In genomic region chr4:133660193-133661155, GRCm38 (mm10) we compare ENCODE assay signal across 8 mouse cellular contexts. TPM values are rescaled to one million over a fixed set of nuclear protein-coding genes. Genes with fewer than 3 reads are reported as not detected.
DNase-seq lines count a peak whose midpoint lies in the region; ATAC-seq lines count a peak whose summit lies in the region.

No protein-coding gene starts in this region.

- ATAC-seq in embryonic facial prominence, embryonic 15.5 days (ENCODE audit: insufficient number of reproducible peaks, low FRiP score, low TSS enrichment, low read depth): peak; percentile 88
- peak; percentile 33 for ATAC-seq in kidney, embryonic 14.5 days (ENCODE audit: low FRiP score, low TSS enrichment)
- ATAC-seq in limb, embryonic 13.5 days (ENCODE audit: low FRiP score, low read depth): peak; percentile 67
- ATAC-seq in midbrain, embryonic 15.5 days (replicated peaks): peak; percentile 83

- peak overlapping the region; percentile 97 for H3K27ac ChIP-seq in embryonic facial prominence, embryonic 15.5 days (replicated peaks)
- H3K27ac ChIP-seq in kidney, embryonic 14.5 days (ENCODE audit: low read depth, low read length): peak overlapping the region; percentile 96
- peak overlapping the region; percentile 92 for H3K27ac ChIP-seq in limb, embryonic 13.5 days
- H3K27ac ChIP-seq in midbrain, embryonic 15.5 days: peak overlapping the region; percentile 72

- peak overlapping the region; percentile 32 for H3K4me3 ChIP-seq in embryonic facial prominence, embryonic 15.5 days (replicated peaks)
- H3K4me3 ChIP-seq in kidney, embryonic 14.5 days (ENCODE audit: low read length): peak overlapping the region; percentile 27
- H3K4me3 ChIP-seq in limb, embryonic 13.5 days: peak overlapping the region; percentile 35
- 0 out of 2 replicates have a peak overlapping the region, but pooled peaks have one; percentile 10 for H3K4me3 ChIP-seq in midbrain, embryonic 15.5 days

- peak; percentile 80 for DNase-seq in 416B (ENCODE audit: low read depth)
- peak; percentile 92 for DNase-seq in adrenal gland, postnatal 14 days
- DNase-seq in heart, adult 9 months (ENCODE audit: low spot score in 2 of 2): peak; percentile 87 to 88
- DNase-seq in urinary bladder, adult 2 months (ENCODE audit: low spot score): peak; percentile 56

- H3K36me3 ChIP-seq in embryonic facial prominence, embryonic 15.5 days: peaks cover 16% of the 10 kb centered on the region; the same call in 1 of the 2 replicates
- peaks cover 17% of the 10 kb centered on the region for H3K36me3 ChIP-seq in kidney, embryonic 14.5 days (ENCODE audit: control insufficient read depth, insufficient read depth, low read length)
- H3K36me3 ChIP-seq in limb, embryonic 13.5 days: peaks cover 24% of the 10 kb centered on the region
- H3K36me3 ChIP-seq in midbrain, embryonic 15.5 days (replicated peaks): 0 out of 2 replicates have a peak, but pooled peaks cover 6% of the 10 kb centered on the region

- H3K4me2 ChIP-seq in embryonic facial prominence, embryonic 15.5 days (replicated peaks): peak overlapping the region; percentile 55
- peak overlapping the region; percentile 49 for H3K4me2 ChIP-seq in kidney, embryonic 14.5 days (replicated peaks; ENCODE audit: low read depth, low read length)
- H3K4me2 ChIP-seq in limb, embryonic 13.5 days (replicated peaks): peak overlapping the region; percentile 61
- peak overlapping the region; percentile 28 for H3K4me2 ChIP-seq in midbrain, embryonic 15.5 days

- no peak overlapping the region for H3K9ac ChIP-seq in embryonic facial prominence, embryonic 15.5 days
- H3K9ac ChIP-seq in kidney, embryonic 14.5 days (ENCODE audit: low read depth, low read length): peak overlapping the region; percentile 51
- peak overlapping the region; percentile 50 for H3K9ac ChIP-seq in limb, embryonic 13.5 days
- no peak overlapping the region for H3K9ac ChIP-seq in midbrain, embryonic 15.5 days

- H3K27me3 ChIP-seq in embryonic facial prominence, embryonic 15.5 days: no peaks in the 10 kb centered on the region
- no peaks in the 10 kb centered on the region for H3K27me3 ChIP-seq in kidney, embryonic 14.5 days (ENCODE audit: control insufficient read depth, insufficient read depth, low read length)
- no peaks in the 10 kb centered on the region for H3K27me3 ChIP-seq in limb, embryonic 13.5 days
- H3K27me3 ChIP-seq in midbrain, embryonic 15.5 days (replicated peaks): no peaks in the 10 kb centered on the region

- peaks cover 52% of the 10 kb centered on the region for H3K4me1 ChIP-seq in embryonic facial prominence, embryonic 15.5 days
- H3K4me1 ChIP-seq in kidney, embryonic 14.5 days (ENCODE audit: control insufficient read depth, insufficient read depth, low read length): peaks cover 34% of the 10 kb centered on the region
- H3K4me1 ChIP-seq in limb, embryonic 13.5 days: peaks cover 46% of the 10 kb centered on the region
- H3K4me1 ChIP-seq in midbrain, embryonic 15.5 days: peaks cover 10% of the 10 kb centered on the region

- no peaks in the 10 kb centered on the region for H3K9me3 ChIP-seq in embryonic facial prominence, embryonic 15.5 days (replicated peaks)
- H3K9me3 ChIP-seq in kidney, embryonic 14.5 days (ENCODE audit: control insufficient read depth, low read length): no peaks in the 10 kb centered on the region
- no peaks in the 10 kb centered on the region for H3K9me3 ChIP-seq in limb, embryonic 13.5 days
- H3K9me3 ChIP-seq in midbrain, embryonic 15.5 days: no peaks in the 10 kb centered on the region

- WGBS in embryonic facial prominence, embryonic 15.5 days: 7% methylated on average over 10 of the region's 10 CpGs
- WGBS in kidney, embryonic 14.5 days: 11% methylated on average over 10 of the region's 10 CpGs
- 4% methylated on average over 10 of the region's 10 CpGs for WGBS in limb, embryonic 13.5 days
- 17% methylated on average over 10 of the region's 10 CpGs for WGBS in midbrain, embryonic 15.5 days

RNA-seq across cellular contexts. Expression of gene Zdhhc18, which starts 10.5 kb away (rescaled TPM):
- total RNA-seq in adrenal gland, postnatal 14 days (2021): 16.9 and 29.9 TPM in 2 replicates
- polyA plus RNA-seq in embryonic facial prominence, embryonic 15.5 days (2015; fragmentation: Nextera tagmentation; extraction: Ambion mirVana): 4.6 and 5.4 TPM in 2 replicates
- polyA plus RNA-seq in kidney, embryonic 14.5 days (2014; fragmentation: Nextera tagmentation; extraction: Ambion mirVana): 3.0 and 4.2 TPM in 2 replicates
- 3.1 and 5.9 TPM in 2 replicates for polyA plus RNA-seq in limb, embryonic 13.5 days (2015; fragmentation: Nextera tagmentation; extraction: Ambion mirVana)
- polyA plus RNA-seq in midbrain, embryonic 15.5 days (2015; fragmentation: Nextera tagmentation; extraction: Ambion mirVana): 6.4 and 9.3 TPM in 2 replicates
- polyA plus RNA-seq in urinary bladder, adult 2 months (2012; rRNA removed): 17.8 and 19.7 TPM in 2 replicates

RNA-seq across cellular contexts. Expression of gene Pigv, which starts 12.0 kb away (rescaled TPM):
- total RNA-seq in adrenal gland, postnatal 14 days (2021): 13.9 and 17.2 TPM in 2 replicates
- 16.2 and 17.6 TPM in 2 replicates for polyA plus RNA-seq in embryonic facial prominence, embryonic 15.5 days (2015; fragmentation: Nextera tagmentation; extraction: Ambion mirVana)
- 12.6 and 16.9 TPM in 2 replicates for polyA plus RNA-seq in kidney, embryonic 14.5 days (2014; fragmentation: Nextera tagmentation; extraction: Ambion mirVana)
- 14.7 and 17.1 TPM in 2 replicates for polyA plus RNA-seq in limb, embryonic 13.5 days (2015; fragmentation: Nextera tagmentation; extraction: Ambion mirVana)
- 16.0 and 16.2 TPM in 2 replicates for polyA plus RNA-seq in midbrain, embryonic 15.5 days (2015; fragmentation: Nextera tagmentation; extraction: Ambion mirVana)
- 17.1 and 19.4 TPM in 2 replicates for polyA plus RNA-seq in urinary bladder, adult 2 months (2012; rRNA removed)

RNA-seq across cellular contexts. Expression of gene Sfn, which starts 58.5 kb away (rescaled TPM):
- 1.7 and 4.2 TPM in 2 replicates for total RNA-seq in adrenal gland, postnatal 14 days (2021)
- polyA plus RNA-seq in embryonic facial prominence, embryonic 15.5 days (2015; fragmentation: Nextera tagmentation; extraction: Ambion mirVana): 347 and 362 TPM in 2 replicates
- polyA plus RNA-seq in kidney, embryonic 14.5 days (2014; fragmentation: Nextera tagmentation; extraction: Ambion mirVana): 8.0 and 9.5 TPM in 2 replicates
- 68.0 and 81.3 TPM in 2 replicates for polyA plus RNA-seq in limb, embryonic 13.5 days (2015; fragmentation: Nextera tagmentation; extraction: Ambion mirVana)
- 1.2 and 3.4 TPM in 2 replicates for polyA plus RNA-seq in midbrain, embryonic 15.5 days (2015; fragmentation: Nextera tagmentation; extraction: Ambion mirVana)
- 218 and 326 TPM in 2 replicates for polyA plus RNA-seq in urinary bladder, adult 2 months (2012; rRNA removed)

Comparison
In these comparisons a context has a peak if more than half of its experiments do, and no peak if none do; other contexts are left out.
1. Peak in every context shown above with its lines: DNase-seq, ATAC-seq, H3K4me3 ChIP-seq and H3K27ac ChIP-seq.
2. ATAC-seq: peak in every context shown above with its lines; median percentile 88 in embryonic facial prominence, embryonic 15.5 days; 83 in midbrain, embryonic 15.5 days; 67 in limb, embryonic 13.5 days; 33 in kidney, embryonic 14.5 days.
3. H3K9ac ChIP-seq: peak in kidney, embryonic 14.5 days (single experiment) and limb, embryonic 13.5 days (single experiment); none in embryonic facial prominence, embryonic 15.5 days (single experiment) and midbrain, embryonic 15.5 days (single experiment).